Mouse (Mus musculus) neural tube, embryonic 10.5 days (tissue): ENCODE results near the gene Phyhd1.

Source experiments
- DNase-seq: peaks from one replicate; pipeline ENCODE4 v3.0.0-alpha.2; 2017; ENCODE audit warnings: low spot score; ENCODE audit errors: extremely low spot score

The Phyhd1 gene

DNA sequence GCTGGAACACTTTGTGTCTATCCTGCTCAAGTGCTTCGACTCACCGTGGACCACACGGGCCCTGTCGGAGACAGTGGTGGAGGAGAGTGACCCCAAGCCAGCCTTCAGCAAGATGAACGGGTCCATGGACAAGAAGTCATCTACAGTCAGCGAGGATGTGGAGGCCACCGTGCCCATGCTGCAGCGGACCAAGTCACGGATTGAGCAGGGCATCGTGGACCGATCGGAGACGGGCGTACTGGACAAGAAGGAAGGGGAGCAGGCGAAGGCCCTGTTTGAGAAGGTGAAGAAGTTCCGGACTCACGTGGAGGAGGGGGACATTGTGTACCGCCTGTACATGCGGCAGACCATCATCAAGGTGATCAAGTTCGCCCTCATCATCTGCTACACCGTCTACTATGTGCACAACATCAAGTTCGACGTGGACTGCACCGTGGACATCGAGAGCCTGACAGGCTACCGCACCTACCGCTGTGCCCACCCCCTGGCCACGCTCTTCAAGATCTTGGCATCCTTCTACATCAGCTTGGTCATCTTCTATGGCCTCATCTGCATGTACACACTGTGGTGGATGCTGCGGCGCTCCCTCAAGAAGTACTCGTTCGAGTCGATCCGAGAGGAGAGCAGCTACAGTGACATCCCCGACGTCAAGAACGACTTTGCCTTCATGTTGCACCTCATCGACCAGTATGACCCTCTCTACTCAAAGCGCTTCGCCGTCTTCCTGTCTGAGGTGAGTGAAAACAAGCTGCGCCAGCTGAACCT, 10.2 kb upstream of the Phyhd1 start:
- no peak for DNase-seq

DNA sequence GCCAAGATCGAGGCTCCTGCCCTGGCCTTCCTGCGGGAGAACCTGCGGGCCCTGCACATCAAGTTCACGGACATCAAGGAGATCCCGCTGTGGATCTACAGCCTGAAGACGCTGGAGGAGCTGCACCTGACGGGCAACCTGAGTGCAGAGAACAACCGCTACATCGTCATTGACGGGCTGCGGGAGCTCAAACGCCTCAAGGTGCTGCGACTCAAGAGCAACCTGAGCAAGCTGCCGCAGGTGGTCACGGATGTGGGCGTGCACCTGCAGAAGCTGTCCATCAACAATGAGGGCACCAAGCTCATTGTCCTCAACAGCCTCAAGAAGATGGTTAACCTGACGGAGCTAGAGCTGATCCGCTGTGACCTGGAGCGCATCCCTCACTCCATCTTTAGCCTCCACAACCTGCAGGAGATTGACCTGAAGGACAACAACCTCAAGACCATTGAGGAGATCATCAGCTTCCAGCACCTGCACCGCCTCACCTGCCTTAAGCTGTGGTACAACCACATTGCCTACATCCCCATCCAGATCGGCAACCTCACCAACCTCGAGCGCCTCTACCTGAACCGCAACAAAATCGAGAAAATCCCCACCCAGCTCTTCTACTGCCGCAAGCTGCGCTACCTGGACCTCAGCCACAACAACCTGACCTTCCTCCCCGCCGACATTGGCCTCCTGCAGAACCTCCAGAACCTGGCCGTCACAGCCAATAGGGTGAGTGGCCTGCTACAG, 9.2 kb upstream of the Phyhd1 start:
- no peak for DNase-seq

GRCm38 (mm10) chr2:30257699-30258460, 8.1 kb upstream of the Phyhd1 start:
- no peak for DNase-seq

GRCm38 (mm10) chr2:30258600-30258999, 7.4 kb upstream of the Phyhd1 start:
- no peak for DNase-seq

- DNase-seq, result no peak
Observed at GRCm38 (mm10) chr2:30259131-30260064, 6.6 kb upstream of the Phyhd1 start.

- no peak for DNase-seq
Observed at GRCm38 (mm10) chr2:30261064-30261736, 4.8 kb upstream of the Phyhd1 start.

- DNase-seq, result no peak
Observed at GRCm38 (mm10) chr2:30261921-30262839, 3.8 kb upstream of the Phyhd1 start.

GRCm38 (mm10) chr2:30262840-30263441, 3.1 kb upstream of the Phyhd1 start:
- no peak for DNase-seq

DNA sequence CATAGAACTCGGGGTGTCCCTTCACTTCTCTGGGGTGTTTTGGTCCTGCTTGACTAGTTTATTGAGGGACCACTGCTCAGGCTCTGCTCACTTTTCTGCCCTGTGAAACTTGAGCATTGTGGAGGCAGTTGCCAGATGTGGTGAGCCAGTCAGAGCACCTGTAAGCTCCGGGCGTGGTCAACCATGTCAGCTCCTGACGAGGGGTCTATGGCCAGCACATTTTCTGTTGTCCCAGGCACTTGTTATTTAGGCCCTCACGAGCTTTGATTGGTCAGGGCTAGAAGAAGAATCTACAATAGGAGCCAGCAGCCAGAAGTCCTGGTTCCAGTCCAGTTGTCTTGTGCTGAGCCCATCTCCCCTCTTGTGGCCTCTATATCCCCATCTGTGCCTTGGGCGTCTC, 2.2 kb upstream of the Phyhd1 start:
- no peak for DNase-seq

- no peak for DNase-seq
Observed at GRCm38 (mm10) chr2:30264671-30265519, 1.1 kb upstream of the Phyhd1 start.

DNA sequence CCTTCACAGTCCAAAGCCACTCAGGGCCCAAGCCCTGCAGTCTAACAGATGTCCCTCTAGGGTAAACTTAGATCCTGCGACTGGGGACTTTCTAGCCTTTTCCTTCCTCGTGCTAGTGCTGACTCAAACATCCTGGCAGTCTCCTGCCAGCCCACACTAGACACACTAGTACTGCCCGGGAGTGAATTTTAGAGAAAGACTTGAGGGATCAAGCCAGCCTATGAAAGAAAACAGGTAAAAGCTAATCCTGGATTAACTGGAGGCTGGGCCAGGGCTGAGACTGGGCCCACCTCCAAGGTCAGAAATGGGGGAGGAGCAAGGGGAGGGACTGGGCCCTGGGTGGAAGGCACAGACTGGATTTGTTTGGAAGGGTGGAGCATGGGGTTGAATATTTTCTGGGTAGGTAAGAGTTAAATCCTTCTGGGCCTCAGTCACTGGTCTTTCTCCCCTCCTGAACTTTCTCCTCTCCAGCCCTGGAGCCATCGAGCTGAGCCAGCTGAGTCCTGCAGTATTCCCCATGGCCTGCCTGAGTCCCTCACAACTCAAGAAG, 464 bp downstream of the Phyhd1 start:
- no peak for DNase-seq

DNA sequence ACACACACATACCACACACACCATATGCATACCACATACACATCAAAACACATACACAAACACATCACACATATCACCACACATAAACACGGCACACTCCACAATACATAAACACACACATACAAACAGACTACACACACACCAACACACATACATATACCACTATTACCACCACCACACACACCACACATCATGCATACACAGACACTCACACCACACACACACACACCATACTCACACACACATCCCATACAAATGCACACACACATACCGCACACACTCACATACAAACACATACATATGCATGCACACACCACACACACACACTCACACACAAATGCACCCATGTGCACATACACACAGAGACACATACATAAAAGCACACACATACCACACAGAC, 1.5 kb downstream of the Phyhd1 start:
- DNase-seq, result no peak

GRCm38 (mm10) chr2:30268371-30268770, 2.4 kb downstream of the Phyhd1 start:
- no peak for DNase-seq

DNA sequence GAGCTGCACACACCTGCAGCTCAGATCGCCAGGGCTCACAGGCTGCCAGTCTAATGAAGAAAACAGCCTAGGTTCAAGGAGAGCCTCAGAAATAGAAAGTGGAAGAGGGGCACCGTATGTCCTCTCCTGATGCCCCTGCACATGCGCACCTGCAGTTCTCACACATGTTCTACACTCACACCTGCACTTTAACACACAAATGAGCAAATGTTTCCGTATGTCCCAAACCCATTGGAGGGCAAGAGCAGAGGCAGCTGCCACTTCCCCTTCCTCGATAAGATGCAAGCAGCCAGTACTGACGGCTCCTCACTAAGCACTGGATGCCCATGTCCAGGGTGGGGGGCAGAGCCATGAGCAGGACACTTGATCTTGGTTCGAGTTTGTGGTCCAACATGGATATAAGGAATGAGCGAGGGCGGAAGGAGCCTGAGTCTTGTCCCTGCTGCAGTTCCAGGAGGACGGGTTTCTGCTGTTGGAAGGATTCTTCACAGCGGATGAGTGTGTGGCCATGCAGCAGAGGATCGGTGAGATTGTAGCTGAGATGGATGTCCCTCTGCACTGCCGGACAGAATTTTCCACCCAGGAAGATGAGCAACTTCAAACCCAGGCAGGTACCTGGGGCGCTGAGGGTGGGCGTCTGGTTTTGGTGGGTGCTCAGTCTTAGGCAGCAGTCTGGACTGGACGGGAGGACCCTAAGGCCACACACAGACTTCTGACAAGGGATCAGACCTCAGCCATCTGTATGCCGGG, 3.4 kb downstream of the Phyhd1 start:
- no peak for DNase-seq

- DNase-seq, result peak; percentile 42
Observed at GRCm38 (mm10) chr2:30270134-30270533, 4.1 kb downstream of the Phyhd1 start.

GRCm38 (mm10) chr2:30280743-30281142, 14.7 kb downstream of the Phyhd1 start, which contains the start of gene Gm28038:
Gene Gm28038 (plus strand): TSS chr2:30281043.
- DNase-seq, result no peak

DNA sequence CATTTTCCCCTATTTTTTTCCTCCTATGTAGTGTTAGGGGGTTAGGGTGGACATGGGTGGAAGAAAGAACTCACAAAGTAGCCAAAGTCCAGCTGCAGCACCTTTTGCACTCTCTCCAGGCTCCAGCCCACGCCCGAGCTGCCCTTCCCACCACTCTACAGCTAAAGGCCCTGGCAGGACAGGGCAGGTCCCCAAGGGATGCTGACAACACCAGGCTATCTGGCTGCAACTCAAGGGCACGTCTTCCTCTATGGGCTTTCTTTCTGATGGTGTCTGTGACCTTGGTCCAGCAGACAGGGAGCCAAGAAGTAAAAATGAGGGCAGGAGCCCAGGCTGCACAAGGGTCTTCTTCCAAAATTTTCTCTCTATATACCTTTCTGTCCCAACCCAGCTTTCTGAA, 15.6 kb downstream of the Phyhd1 start:
- DNase-seq, result no peak
